Mouse (Mus musculus) urinary bladder, postnatal 4 days (tissue): ENCODE results near the gene Fli1.

Source experiments
- DNase-seq, 2 experiments: peaks; one replicate each; pipeline ENCODE4 v3.0.0; 2021 to 2022; ENCODE audit warnings: low spot score in 2 of 2

The Fli1 gene

DNA sequence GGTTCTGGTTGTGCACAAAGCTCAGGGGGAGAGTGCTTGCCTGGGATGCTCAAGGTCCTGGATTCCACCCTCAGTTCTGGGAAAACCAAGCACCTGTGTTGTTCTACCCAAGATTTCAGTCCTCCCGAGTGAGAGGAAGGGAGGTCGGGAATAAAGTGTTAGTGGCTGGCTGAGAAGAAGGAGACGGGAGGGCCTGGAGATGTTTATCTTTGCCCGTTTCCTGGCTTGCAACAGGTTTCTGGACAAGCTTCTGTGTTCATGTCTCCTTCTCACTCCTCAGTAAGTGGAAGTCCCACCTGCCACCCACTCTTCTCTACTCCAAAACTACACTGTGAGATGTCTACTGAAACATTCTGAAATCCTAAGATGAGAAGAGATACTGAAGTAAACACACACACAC, 39.2 kb downstream of the Fli1 start:
- DNase-seq: no peak

GRCm38 (mm10) chr9:32502256-32503010, 40.2 kb downstream of the Fli1 start:
- DNase-seq: no peak

GRCm38 (mm10) chr9:32500886-32501285, 41.8 kb downstream of the Fli1 start:
- no peak for DNase-seq

- no peak for DNase-seq
These were observed 42.6 kb downstream of the Fli1 start for GRCm38 (mm10) chr9:32500063-32500462.

- no peak for DNase-seq
These were observed 43.2 kb downstream of the Fli1 start for GRCm38 (mm10) chr9:32499469-32499868.

DNA sequence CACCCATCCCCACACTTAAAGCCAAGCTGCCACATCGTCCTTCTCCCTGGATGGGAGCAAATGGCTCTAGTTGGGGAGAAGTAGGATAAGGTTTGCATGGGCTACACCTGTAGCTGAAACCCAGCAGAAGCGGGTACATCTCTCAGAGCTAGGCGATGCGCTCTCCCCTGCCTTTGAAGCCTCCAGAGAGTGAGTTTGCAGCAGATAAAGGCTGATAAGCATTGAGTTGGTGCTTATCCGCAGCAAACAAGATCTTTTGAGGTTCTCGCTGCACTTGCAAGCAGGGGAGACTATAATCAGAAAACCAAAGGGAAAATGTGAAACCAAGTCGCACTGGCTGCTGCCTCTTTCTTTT, 47.0 kb downstream of the Fli1 start:
- DNase-seq: no peak

DNA sequence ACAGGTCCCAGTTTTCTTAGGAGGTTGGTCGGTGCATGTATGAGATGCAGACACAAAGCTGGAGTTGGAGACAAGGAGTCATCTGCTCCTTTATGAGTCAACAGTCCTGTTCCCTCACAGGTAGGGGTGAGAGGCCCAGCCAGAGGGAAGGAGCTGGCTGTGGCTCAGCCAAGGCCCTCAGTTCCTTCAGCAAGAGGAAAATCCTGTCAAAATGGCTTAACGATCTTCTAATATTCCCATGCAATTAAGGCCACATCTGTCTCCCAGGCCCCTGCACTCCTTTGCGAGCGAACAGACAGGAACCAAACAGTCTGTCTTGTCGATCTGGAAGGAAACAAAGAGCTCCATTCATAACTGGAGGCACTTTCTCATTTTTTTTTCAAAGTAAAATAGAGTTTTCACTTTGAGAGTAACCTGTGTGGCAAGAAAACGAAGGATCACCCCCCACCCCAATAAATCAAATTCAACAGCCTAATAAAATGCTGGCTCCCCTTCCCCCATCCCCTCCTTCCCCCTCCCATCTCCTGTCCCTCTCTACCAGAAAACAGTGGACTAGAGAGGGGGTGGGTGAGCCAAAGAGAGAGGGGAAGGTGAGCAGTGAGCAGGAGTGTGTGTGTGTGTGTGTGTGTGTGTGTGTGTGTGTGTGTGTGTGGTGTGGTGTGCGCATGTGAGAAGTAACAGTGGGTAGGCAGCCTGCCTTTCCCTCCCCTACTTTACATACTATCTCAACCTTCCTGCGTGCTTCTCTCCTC, 47.6 kb downstream of the Fli1 start:
- DNase-seq: no peak

DNA sequence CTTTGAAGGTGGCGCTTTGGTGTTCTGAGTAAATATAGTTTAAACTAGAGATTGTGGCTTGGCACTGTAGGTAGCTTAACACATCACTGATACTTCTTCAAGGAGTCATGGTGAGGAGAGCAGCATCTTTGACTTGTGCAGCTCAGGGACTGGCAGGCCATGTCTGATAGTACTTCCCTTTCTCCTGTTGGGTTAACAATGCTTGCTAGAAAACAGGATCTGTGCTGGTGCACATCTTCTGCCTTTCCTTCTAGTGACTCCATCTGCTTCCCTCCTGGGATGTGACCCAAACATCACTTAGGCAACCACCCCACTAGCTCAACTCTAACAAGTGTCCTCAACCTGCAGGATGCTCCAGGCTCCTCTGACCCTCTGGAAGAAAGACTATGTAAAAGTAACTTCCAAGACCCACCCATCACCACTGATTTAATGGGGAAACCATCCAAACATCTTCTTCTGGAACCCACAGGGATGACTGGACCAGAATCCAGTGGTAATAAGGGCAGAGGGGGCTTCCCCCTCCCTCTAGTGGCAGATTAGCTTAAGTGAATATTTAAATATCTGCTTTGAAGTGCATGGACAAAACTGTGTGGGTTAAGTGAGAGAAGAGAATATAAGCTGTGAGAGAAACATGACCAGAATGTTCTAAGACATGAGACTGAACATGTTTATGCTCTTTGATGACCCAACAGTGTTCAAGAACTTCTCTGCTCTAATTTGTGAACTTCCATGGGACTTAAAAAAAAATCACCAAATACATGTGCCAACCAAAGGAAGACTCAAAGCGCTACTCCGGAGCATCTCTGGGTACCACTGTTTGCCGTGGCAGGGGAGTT, 48.9 kb downstream of the Fli1 start:
- DNase-seq: no peak

GRCm38 (mm10) chr9:32492753-32493152, 49.9 kb downstream of the Fli1 start:
- no peak for DNase-seq

GRCm38 (mm10) chr9:32491484-32491883, 51.2 kb downstream of the Fli1 start:
- DNase-seq: no peak

DNA sequence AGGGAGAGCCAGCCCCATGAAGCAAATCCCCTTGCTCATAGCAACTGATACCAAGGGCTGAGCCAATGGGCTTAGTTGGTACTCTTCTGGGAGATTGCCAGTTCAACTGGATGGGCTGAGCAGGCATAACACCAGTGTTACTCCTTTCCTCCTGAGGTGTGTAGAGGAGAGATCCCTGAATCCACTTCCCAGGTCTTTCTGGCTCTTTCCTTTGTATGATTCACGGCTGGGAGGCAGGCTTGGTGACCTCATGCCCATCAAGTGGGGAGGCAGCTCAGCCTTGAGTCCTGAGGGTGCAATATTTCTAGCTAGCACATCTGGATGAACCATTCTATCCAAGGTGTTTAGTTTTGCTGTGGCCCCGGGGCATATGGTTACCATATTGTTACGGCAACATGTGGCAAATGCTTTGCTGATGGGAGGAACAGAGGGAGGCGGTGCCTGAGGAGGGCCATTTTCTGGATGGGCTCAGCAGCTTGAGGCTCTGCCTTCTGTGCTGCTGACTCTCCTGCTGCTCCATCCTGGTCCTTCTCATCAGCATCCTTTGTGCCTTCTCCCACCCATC, 52.8 kb downstream of the Fli1 start:
- DNase-seq: no peak

DNA sequence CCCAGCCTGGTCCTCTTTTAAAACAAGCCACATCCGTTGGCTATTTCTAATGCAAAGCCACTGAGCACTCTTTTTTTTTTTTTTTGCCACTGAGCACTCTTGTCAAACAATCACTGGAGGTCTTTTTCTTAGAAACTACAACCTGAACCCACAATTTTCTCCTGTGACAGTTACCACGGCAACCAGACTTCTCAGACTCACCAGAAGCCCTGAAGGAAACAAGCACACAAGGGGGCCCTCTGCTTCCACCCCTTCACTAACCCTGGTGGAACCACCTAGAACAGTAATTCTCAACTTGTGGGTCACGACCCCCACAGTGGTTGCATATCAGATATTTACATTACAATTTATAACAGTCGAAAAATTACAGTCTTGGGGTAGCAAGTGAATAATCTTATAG, 53.3 kb downstream of the Fli1 start:
- DNase-seq: no peak

GRCm38 (mm10) chr9:32488627-32489026, 54.0 kb downstream of the Fli1 start:
- DNase-seq: no peak

GRCm38 (mm10) chr9:32487823-32488222, 54.8 kb downstream of the Fli1 start:
- DNase-seq: no peak

- no peak for DNase-seq
These were observed 55.3 kb downstream of the Fli1 start for GRCm38 (mm10) chr9:32487401-32487800.

DNA sequence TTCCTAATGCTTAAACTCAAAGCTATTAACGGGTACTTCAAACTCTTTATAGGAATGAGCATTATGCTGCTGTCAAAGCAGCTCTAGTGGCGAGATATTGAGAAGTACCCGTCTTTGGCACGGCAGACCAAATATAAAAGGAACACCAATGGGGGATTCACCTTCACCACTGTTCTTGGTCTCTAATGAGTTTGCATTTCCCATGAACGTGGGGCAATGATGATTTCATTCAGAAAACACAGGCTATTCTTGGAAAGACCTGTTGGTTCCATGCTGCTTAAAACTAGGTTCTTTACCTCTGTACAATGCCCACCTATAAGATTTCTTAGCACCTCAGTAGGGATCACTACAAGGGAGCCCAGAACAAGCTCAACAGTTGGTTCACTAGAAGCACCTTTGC, 62.2 kb downstream of the Fli1 start:
- DNase-seq: no peak

DNA sequence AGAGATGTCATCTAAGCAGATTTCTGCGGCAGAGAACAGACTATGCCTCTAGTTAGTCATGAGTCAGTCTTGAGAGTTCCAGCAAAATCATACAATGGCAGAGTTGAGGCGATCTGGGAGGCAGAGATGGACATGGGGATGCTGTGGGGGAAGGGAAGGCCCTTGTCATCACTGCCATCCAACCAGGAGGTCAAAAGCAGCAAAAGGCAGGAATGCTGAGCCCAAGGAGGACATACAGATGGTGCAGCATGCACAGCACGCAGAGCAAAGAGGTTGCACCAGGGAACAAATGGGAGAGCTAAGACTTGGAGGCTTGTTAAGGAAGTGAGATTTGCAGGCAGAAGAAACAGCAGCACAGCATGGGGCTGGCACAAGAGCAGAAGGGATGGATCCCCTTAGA, 63.9 kb downstream of the Fli1 start:
- DNase-seq: no peak

- DNase-seq: no peak
These were observed 64.6 kb downstream of the Fli1 start for GRCm38 (mm10) chr9:32478087-32478486.

DNA sequence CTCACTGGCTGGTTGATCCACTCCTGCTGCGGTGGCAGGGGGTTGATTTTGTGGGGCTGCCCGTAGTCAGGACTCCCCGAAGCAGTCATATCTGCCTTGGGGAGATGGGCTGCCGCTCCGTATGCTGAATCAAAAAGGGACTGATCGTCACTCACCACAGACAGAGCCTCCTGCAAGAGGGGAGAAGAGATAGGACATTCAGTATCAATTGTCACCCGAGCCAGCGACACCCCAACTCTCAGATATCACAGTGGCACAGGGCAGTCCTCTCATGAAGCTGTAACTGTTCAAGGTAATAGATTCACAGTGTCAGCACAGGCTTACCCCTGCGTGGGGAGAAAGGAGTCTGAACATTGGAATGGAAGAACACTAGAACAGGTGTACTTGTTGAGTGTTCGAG, 66.1 kb downstream of the Fli1 start:
- no peak for DNase-seq

DNA sequence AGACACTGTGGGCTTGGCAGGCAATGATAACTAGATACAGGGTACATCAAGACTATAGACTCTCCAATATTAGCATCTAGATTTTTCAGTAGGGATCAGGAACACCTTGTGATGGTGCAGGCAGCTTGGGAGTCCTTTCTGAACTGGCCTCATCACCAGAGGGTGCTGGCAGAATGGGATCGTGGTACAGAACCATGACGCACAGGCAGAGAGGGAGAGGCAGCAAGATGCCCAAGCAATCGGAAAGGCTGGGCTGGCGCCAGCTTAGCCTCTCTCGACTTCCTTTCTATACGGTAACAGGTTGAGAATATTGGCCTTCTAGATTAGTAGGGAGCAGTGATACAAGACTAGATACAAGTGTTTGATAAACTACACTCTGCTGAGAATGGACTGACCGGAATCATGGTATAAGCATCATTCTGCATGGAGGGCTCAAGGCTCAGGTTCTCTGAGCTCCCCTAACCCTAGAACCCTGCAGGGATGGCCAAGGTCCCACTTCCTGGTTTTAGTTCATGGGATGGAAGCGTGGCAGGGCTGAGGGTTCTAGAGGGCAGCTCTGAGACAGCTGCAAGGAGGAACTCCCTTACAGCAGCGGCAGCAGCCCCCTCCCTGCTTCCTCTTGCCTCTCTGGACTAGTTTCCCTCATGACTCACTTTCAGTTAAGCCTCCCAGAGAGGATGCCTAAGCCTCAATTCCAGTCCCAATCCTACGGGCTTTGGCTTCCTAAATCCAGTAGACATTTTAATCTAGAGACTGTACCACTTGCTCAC, 67.9 kb downstream of the Fli1 start:
- DNase-seq: no peak

DNA sequence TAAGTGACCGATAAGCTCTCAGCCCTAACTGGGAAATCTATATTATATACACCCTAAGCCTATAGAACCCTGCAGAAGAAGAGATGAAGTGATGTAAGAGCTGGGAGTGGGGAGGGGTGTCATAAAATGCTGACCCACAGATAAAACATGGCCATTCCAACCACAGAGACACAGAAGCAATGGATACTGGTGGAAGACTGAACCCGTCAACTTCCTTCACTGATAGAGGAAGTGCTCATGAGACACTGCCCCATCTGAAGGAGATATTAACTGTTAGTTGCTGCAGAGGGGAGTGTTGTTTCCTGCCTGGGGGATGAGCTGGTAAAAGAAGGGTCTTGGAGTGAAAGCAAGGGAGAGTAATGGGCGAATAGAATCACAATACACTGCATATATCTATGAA, 70.3 kb downstream of the Fli1 start:
- DNase-seq: no peak
